Mouse (Mus musculus) MEL (cell line): ENCODE data around the gene 1520401A03Rik. TPM values are rescaled to one million over a fixed set of nuclear protein-coding genes. Genes with fewer than 3 reads are reported as not detected.

Experiments used
- DNase-seq: peaks from one replicate; pipeline ENCODE4 v3.0.0; 2011; ENCODE audit warnings: low read depth, low spot score
- H3K27ac ChIP-seq: 2 replicates; pipeline ENCODE4 v1.5.1; 2012; ENCODE audit warnings: low read depth, mild to moderate bottlenecking, control low read depth, low read length, moderate library complexity; ENCODE audit not compliant: control insufficient read depth
- H3K27me3 ChIP-seq, 2 experiments: fragments of 150-350 bp in 1 of 2; sonication (generic) in 1 of 2; 2 replicates each; pipeline ENCODE4 v1.6.1; 2012; ENCODE audit warnings: low read length in 2 of 2, mild to moderate bottlenecking in 2 of 2, improper control_type of control experiment in 1 of 2, moderate library complexity in 1 of 2; ENCODE audit not compliant: insufficient read depth in 2 of 2, control insufficient read depth in 1 of 2
- H3K36me3 ChIP-seq, 2 experiments: 2 replicates each; pipeline ENCODE4 v1.6.1; 2012 to 2014; ENCODE audit warnings: low read length in 2 of 2, improper control_type of control experiment in 1 of 2, inconsistent platforms in 1 of 2, mild to moderate bottlenecking in 1 of 2; ENCODE audit not compliant: insufficient read depth in 2 of 2, control insufficient read depth in 1 of 2
- H3K4me1 ChIP-seq, 2 experiments: fragments of 150-350 bp in 1 of 2; sonication (generic) in 1 of 2; 2 replicates each; pipeline ENCODE4 v1.6.1; 2012; ENCODE audit warnings: low read length in 2 of 2, improper control_type of control experiment in 1 of 2, mild to moderate bottlenecking in 1 of 2; ENCODE audit not compliant: insufficient read depth in 2 of 2, control insufficient read depth in 1 of 2
- H3K4me3 ChIP-seq, 2 experiments: fragments of 150-350 bp in 1 of 2; sonication (generic) in 1 of 2; 2 replicates each; pipeline ENCODE4 v1.5.1; 2012; ENCODE audit warnings: low read depth in 2 of 2, low read length in 2 of 2, mild to moderate bottlenecking in 2 of 2, moderate library complexity in 2 of 2, control low read depth in 1 of 2, improper control_type of control experiment in 1 of 2; ENCODE audit not compliant: control insufficient read depth in 1 of 2, insufficient read depth in 1 of 2
- H3K79me2 ChIP-seq: 2 replicates; pipeline ENCODE4 v1.6.1; 2012; ENCODE audit warnings: mild to moderate bottlenecking, low read length, moderate library complexity; ENCODE audit not compliant: control insufficient read depth, poor library complexity, insufficient read depth
- H3K9ac ChIP-seq: 2 replicates; pipeline ENCODE4 v1.6.1; 2012; ENCODE audit warnings: low read depth, mild to moderate bottlenecking, control low read depth, low read length, moderate library complexity; ENCODE audit not compliant: control insufficient read depth, poor library complexity, severe bottlenecking
- H3K9me3 ChIP-seq: fragments of 150-350 bp; sonication (generic); replicated peaks from 2 replicates; pipeline ENCODE4 v1.6.1; 2012; ENCODE audit warnings: mild to moderate bottlenecking, low read length, improper control_type of control experiment, moderate library complexity; ENCODE audit not compliant: insufficient read depth
- BHLHE40 ChIP-seq: IDR thresholded peaks from 2 replicates; pipeline ENCODE4 v1.6.1; 2012; ENCODE audit warnings: low read depth, mild to moderate bottlenecking, inconsistent platforms, low read length, improper control_type of control experiment, borderline replicate concordance
- CHD1 ChIP-seq: IDR thresholded peaks from 2 replicates; pipeline ENCODE4 v1.6.1; 2012; ENCODE audit warnings: low read depth, mild to moderate bottlenecking, inconsistent platforms, low read length, improper control_type of control experiment
- CTCF ChIP-seq, 3 experiments: IDR thresholded peaks in 2 of 3; conservative IDR thresholded peaks in 1 of 3; 2 replicates each; pipeline ENCODE4 v1.5.1; 2011 to 2012; ENCODE audit warnings: low read length in 3 of 3, low read depth in 2 of 3, mild to moderate bottlenecking in 2 of 3, improper control_type of control experiment in 1 of 3, inconsistent platforms in 1 of 3, mixed read lengths in 1 of 3, moderate library complexity in 1 of 3; ENCODE audit not compliant: control insufficient read depth in 1 of 3, insufficient read depth in 1 of 3, poor library complexity in 1 of 3, severe bottlenecking in 1 of 3
- GABPA ChIP-seq: IDR thresholded peaks from 2 replicates; pipeline ENCODE4 v1.6.1; 2012; ENCODE audit warnings: low read depth, mild to moderate bottlenecking, inconsistent platforms, low read length, improper control_type of control experiment, moderate library complexity
- GATA1 ChIP-seq: IDR thresholded peaks from 2 replicates; pipeline ENCODE4 v1.6.1; 2011; ENCODE audit warnings: low read depth, low read length, improper control_type of control experiment
- MYC ChIP-seq: IDR thresholded peaks from 2 replicates; pipeline ENCODE4 v1.6.1; 2011; ENCODE audit warnings: low read depth, mild to moderate bottlenecking, low read length, improper control_type of control experiment, moderate library complexity
- NELFE ChIP-seq: IDR thresholded peaks from 2 replicates; pipeline ENCODE4 v1.6.1; 2011; ENCODE audit warnings: low read depth, low read length, improper control_type of control experiment
- RCOR1 ChIP-seq: IDR thresholded peaks from 2 replicates; pipeline ENCODE4 v1.6.1; 2012; ENCODE audit warnings: low read depth, mild to moderate bottlenecking, inconsistent platforms, low read length, improper control_type of control experiment
- SIN3A ChIP-seq: IDR thresholded peaks from 2 replicates; pipeline ENCODE4 v1.6.1; 2012; ENCODE audit warnings: low read length, improper control_type of control experiment, inconsistent platforms
- USF1 ChIP-seq: IDR thresholded peaks from 2 replicates; pipeline ENCODE4 v1.6.1; 2014; ENCODE audit warnings: low read depth, mild to moderate bottlenecking, inconsistent platforms, low read length, improper control_type of control experiment, moderate library complexity
- ZC3H11A ChIP-seq: IDR thresholded peaks from 2 replicates; pipeline ENCODE4 v1.6.1; 2012; ENCODE audit warnings: low read depth, mild to moderate bottlenecking, inconsistent platforms, low read length, improper control_type of control experiment
- ZNF384 ChIP-seq: IDR thresholded peaks from 2 replicates; pipeline ENCODE4 v1.6.1; 2012; ENCODE audit warnings: low read depth, mild to moderate bottlenecking, inconsistent platforms, low read length, improper control_type of control experiment
- polyA plus RNA-seq, 2 experiments: library from polyadenylated mRNA; stranded (reverse) in 1 of 2; unstranded in 1 of 2; fragments of >175 nt in 1 of 2; fragments of >200 nt in 1 of 2; gene quantifications; 2 replicates each; pipeline versions ENCODE4 v1.2.1 to v1.2.4; 2012; ENCODE audit warnings: low replicate concordance in 2 of 2, low read depth in 1 of 2; ENCODE audit not compliant: insufficient read length in 2 of 2, insufficient read depth in 1 of 2, missing spikeins in 1 of 2
- total RNA-seq: library from RNA; depleted of rRNA; stranded (reverse); fragments of 300-350 nt; gene quantifications from 2 replicates; pipeline ENCODE4 v1.2.3, GENCODE M21; 2012

1520401A03Rik gene
- total and polyA plus RNA-seq, 3 experiments, result not detected

- no peaks in the 10 kb centered on the region for H3K27me3 ChIP-seq
- no peak overlapping the region for H3K27ac ChIP-seq
- H3K4me3 ChIP-seq, result no peak overlapping the region
- no peaks in the 10 kb centered on the region for H3K79me2 ChIP-seq
- no peak for TF ChIP-seq CHD1
- TF ChIP-seq RCOR1, result no peak
- TF ChIP-seq ZC3H11A, result no peak
- TF ChIP-seq NELFE, result no peak
- TF ChIP-seq, all 39 proteins: peak for 0
- Histone ChIP-seq H3K9ac (no peak overlapping the region), H3K4me1 (no peaks in the 10 kb centered on the region), H3K36me3 (no peaks in the 10 kb centered on the region), H3K9me3 (no peaks in the 10 kb centered on the region)
- DNase-seq, result no peak
Measured at GRCm38 (mm10) chr17:23757581-23757980, 35.0 kb upstream of the 1520401A03Rik start.

GRCm38 (mm10) chr17:23755689-23756088 is 33.1 kb upstream of the 1520401A03Rik start:
- Histone ChIP-seq H3K79me2 (no peaks in the 10 kb centered on the region), H3K27ac (no peak overlapping the region), H3K27me3 (no peaks in the 10 kb centered on the region), H3K9me3 (no peaks in the 10 kb centered on the region)
- TF ChIP-seq GABPA, result no peak
- TF ChIP-seq, all 39 proteins: peak for 0
- Histone ChIP-seq H3K4me3 (no peak overlapping the region), H3K4me1 (no peaks in the 10 kb centered on the region), H3K9ac (no peak overlapping the region), H3K36me3 (no peaks in the 10 kb centered on the region)
- no peak for DNase-seq

GRCm38 (mm10) chr17:23749400-23750191 is 27.0 kb upstream of the 1520401A03Rik start:
- peak overlapping the region; percentile 55 to 69 for H3K4me3 ChIP-seq
- H3K27me3 ChIP-seq, result no peaks in the 10 kb centered on the region
- no peak for DNase-seq
- H3K27ac ChIP-seq, result no peak overlapping the region
- no peak for TF ChIP-seq NELFE
- TF ChIP-seq ZNF384, result no peak
- no peak for TF ChIP-seq SIN3A
- TF ChIP-seq MYC, result no peak
- no peak for TF ChIP-seq CTCF (IDR thresholded peaks at IDR 0.05 in 2 of 3, conservative IDR thresholded peaks at IDR 0.05 in 1 of 3; ENCODE audit: control insufficient read depth in 1 of 3, insufficient read depth in 1 of 3, low read depth in 2 of 3, low read length in 3 of 3, poor library complexity in 1 of 3, severe bottlenecking in 1 of 3)
- no peak for TF ChIP-seq USF1
- no peak for TF ChIP-seq CHD1
- TF ChIP-seq BHLHE40, result no peak
- no peak for TF ChIP-seq GATA1
- peaks cover 4 to 23% of the 10 kb centered on the region in 2 experiments; a peak in 3 of 4 replicates for H3K4me1 ChIP-seq
- H3K9me3 ChIP-seq, result no peaks in the 10 kb centered on the region
- H3K36me3 ChIP-seq, result peaks cover 0 to 4% of the 10 kb centered on the region in 2 experiments; a peak in 2 of 4 replicates
- H3K9ac ChIP-seq, result peak overlapping the region; percentile 59
- no peaks in the 10 kb centered on the region for H3K79me2 ChIP-seq
